Mouse (Mus musculus) heart, embryonic 12.5 days (tissue): ENCODE measurements at regions not wholly inside any gene's neighbourhood (a gene's known extent, or its start where the extent isn't known, plus 50 kb on each side); places are given as distances from the start of the nearest gene placed in this dataset.

ENCODE experiments used
- ATAC-seq: fragments of 200-750 bp; cut with Nextera tagmentation; 2 replicates; pipeline ENCODE4 v1.8.0; 2017; ENCODE audit warnings: moderate TSS enrichment, moderate library complexity; ENCODE audit not compliant: insufficient number of reproducible peaks, low FRiP score
- H3K27ac ChIP-seq: fragments of 300-500 bp; sonication (generic); 2 replicates; pipeline ENCODE4 v1.5.1; 2016; ENCODE audit warnings: mild to moderate bottlenecking, moderate library complexity; ENCODE audit not compliant: poor library complexity, severe bottlenecking
- H3K27me3 ChIP-seq: fragments of 300-500 bp; sonication (generic); replicated peaks from 2 replicates; pipeline ENCODE4 v1.6.1; 2016; ENCODE audit warnings: mild to moderate bottlenecking, moderate library complexity
- H3K36me3 ChIP-seq: fragments of 300-500 bp; sonication (generic); 2 replicates; pipeline ENCODE4 v1.6.1; 2016; ENCODE audit warnings: mild to moderate bottlenecking, moderate library complexity
- H3K4me1 ChIP-seq: fragments of 300-500 bp; sonication (generic); replicated peaks from 2 replicates; pipeline ENCODE4 v1.6.1; 2016; ENCODE audit warnings: mild to moderate bottlenecking
- H3K4me2 ChIP-seq: fragments of 300-500 bp; sonication (generic); 2 replicates; pipeline ENCODE4 v1.6.1; 2016; ENCODE audit warnings: mild to moderate bottlenecking, moderate library complexity
- H3K4me3 ChIP-seq: fragments of 300-500 bp; sonication (generic); 2 replicates; pipeline ENCODE4 v1.5.1; 2016; ENCODE audit warnings: mild to moderate bottlenecking
- H3K9ac ChIP-seq: fragments of 300-500 bp; sonication (generic); 2 replicates; pipeline ENCODE4 v1.6.1; 2016; ENCODE audit warnings: mild to moderate bottlenecking, moderate library complexity
- H3K9me3 ChIP-seq: fragments of 300-500 bp; sonication (generic); replicated peaks from 2 replicates; pipeline ENCODE4 v1.6.1; 2016; ENCODE audit warnings: mild to moderate bottlenecking, moderate library complexity
- WGBS: fragments of 180-500 bp; shearing (Covaris S2); methylation state at CpG from one replicate; pipeline ENCODE4 v1.1.7; 2016; 5-methylcytosine and 5-hydroxymethylcytosine counted together

DNA sequence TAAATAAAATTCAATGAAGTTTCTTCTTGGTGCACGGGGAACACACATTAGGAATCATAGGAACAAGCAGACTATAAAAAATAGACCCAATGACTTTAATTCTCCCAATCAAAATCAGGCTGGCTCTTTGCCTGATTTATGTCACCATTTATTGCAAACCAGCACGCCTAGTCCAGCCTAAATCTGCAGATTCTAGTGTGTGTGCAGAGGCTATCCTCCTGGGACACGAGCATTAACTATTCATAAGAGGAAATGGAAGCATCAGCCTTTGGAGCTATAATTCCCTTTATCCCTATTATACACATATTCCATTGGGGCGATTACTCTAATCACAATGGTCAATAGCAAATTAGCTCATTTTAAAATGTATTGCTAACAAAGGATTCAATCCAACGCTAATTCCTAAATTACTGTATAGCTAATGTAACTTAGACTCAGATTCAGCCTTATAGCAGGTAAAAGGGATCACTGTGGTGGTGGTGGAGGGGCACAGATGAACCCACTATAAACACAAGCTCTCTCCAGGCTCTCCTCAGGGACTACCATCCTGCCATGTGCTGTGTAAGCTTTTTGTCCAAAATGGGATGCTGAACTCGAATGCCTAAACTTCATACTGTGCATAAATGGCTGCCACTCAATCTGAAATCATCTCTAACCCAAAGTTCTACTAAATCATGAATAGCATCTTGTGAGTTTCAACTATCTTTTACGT lies 130.7 kb upstream of the Tmtc1 start:
- Histone ChIP-seq H3K27ac (no peak overlapping the region), H3K4me2 (no peak overlapping the region), H3K36me3 (no peaks in the 10 kb centered on the region), H3K4me3 (no peak overlapping the region), H3K9ac (no peak overlapping the region), H3K9me3 (no peaks in the 10 kb centered on the region), H3K4me1 (peaks cover 5% of the 10 kb centered on the region; the same call in 1 of the 2 replicates), H3K27me3 (no peaks in the 10 kb centered on the region)
- ATAC-seq: no peak
- WGBS: 82% methylated on average over 7 of the region's 7 CpGs

- H3K27ac ChIP-seq: no peak overlapping the region
- peaks cover 5% of the 10 kb centered on the region; the same call in 1 of the 2 replicates for H3K4me1 ChIP-seq
- H3K4me2 ChIP-seq: no peak overlapping the region
- no peaks in the 10 kb centered on the region for H3K9me3 ChIP-seq
- no peak overlapping the region for H3K9ac ChIP-seq
- no peaks in the 10 kb centered on the region for H3K27me3 ChIP-seq
- WGBS: 28% methylated on average over 5 of the region's 5 CpGs
- no peaks in the 10 kb centered on the region for H3K36me3 ChIP-seq
- H3K4me3 ChIP-seq: no peak overlapping the region
- ATAC-seq: no peak
Measured at GRCm38 (mm10) chr6:148572201-148572600, 128.0 kb upstream of the Tmtc1 start.

DNA sequence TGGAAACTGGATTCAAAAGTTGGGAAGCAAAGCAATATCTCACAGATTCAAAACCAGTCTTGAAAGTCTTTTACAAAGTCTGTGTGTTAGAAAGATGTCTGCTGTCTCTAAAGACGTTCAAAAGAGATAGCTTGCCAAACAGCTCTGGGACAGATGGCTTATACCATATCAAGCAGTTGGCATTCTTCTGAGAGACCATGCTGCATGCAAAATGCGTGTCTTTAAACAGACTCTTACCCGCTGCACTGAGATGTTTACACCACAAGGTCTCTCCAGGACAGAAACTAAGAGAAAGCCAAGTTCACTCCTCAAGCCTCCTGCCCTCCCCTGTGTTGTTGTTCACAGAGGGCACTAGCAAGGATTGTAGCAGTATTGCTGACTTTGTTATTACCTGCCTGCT lies 127.5 kb upstream of the Tmtc1 start:
- 66% methylated on average over 3 of the region's 3 CpGs for WGBS

DNA sequence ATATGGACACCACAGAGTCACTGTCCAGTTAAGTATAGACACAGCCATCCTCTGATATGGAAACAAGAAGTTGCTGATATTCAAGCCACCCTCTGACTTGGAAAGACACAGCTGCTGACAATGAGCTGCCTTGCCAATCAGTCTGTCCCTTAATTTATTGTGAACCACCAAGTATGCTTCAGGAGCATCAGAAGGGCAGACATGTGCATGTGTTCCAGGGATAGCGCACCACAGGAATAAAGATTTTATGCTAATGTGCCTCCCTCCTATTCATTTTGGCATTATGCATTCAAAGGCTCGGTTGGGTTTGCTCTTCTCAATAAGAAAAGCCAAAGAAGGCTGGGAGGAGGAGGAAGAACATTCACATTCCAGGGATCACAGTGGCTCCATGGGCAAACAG lies 120.0 kb upstream of the Tmtc1 start:
- Histone ChIP-seq H3K27ac (no peak overlapping the region), H3K9ac (no peak overlapping the region), H3K9me3 (no peaks in the 10 kb centered on the region), H3K4me1 (0 out of 2 replicates have a peak, but pooled peaks cover 5% of the 10 kb centered on the region), H3K4me3 (no peak overlapping the region), H3K4me2 (no peak overlapping the region), H3K36me3 (no peaks in the 10 kb centered on the region), H3K27me3 (no peaks in the 10 kb centered on the region)
- ATAC-seq: no peak
- WGBS: 78% methylated on average over 2 of the region's 2 CpGs

More for the DNA sequence above, 127.5 kb upstream of the Tmtc1 start:
- H3K27me3 ChIP-seq: no peaks in the 10 kb centered on the region
- no peaks in the 10 kb centered on the region for H3K36me3 ChIP-seq
- H3K4me3 ChIP-seq: no peak overlapping the region
- no peak overlapping the region for H3K4me2 ChIP-seq
- H3K4me1 ChIP-seq: peaks cover 5% of the 10 kb centered on the region; the same call in 1 of the 2 replicates
- no peak for ATAC-seq
- no peaks in the 10 kb centered on the region for H3K9me3 ChIP-seq
- no peak overlapping the region for H3K27ac ChIP-seq
- H3K9ac ChIP-seq: no peak overlapping the region

GRCm38 (mm10) chr6:148562206-148562708 lies 118.1 kb upstream of the Tmtc1 start:
- Histone ChIP-seq H3K36me3 (no peaks in the 10 kb centered on the region), H3K4me2 (no peak overlapping the region), H3K4me1 (0 out of 2 replicates have a peak, but pooled peaks cover 5% of the 10 kb centered on the region), H3K27ac (no peak overlapping the region), H3K9me3 (no peaks in the 10 kb centered on the region), H3K9ac (no peak overlapping the region), H3K27me3 (no peaks in the 10 kb centered on the region), H3K4me3 (no peak overlapping the region)
- 64% methylated on average over 2 of the region's 2 CpGs for WGBS
- ATAC-seq: no peak

DNA sequence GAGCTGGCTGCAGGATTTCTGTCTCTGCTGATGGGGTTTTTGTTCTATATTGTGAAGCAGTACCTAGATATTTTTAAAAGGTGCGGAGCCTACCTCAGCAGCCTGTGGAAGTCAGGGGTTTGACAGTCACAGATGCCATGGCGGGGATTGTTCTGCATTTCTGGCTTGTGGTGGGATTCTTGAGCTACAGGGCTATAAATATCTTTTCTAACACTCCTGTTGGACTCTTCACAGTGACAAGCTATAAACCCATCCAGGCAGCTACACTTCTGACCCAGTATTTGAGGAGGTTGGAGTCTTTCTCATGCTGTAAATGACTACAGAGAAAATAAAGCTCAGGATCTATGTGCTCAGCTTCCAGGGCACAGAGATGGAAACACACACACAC lies 112.3 kb upstream of the Tmtc1 start:
- WGBS: 36% methylated on average over 2 of the region's 2 CpGs
- Histone ChIP-seq H3K36me3 (no peaks in the 10 kb centered on the region), H3K4me1 (peaks cover 27% of the 10 kb centered on the region), H3K9ac (no peak overlapping the region), H3K9me3 (no peaks in the 10 kb centered on the region), H3K4me2 (0 out of 2 replicates have a peak overlapping the region, but pooled peaks have one; percentile 10), H3K4me3 (no peak overlapping the region), H3K27ac (peak overlapping the region; percentile 75), H3K27me3 (no peaks in the 10 kb centered on the region)
- no peak for ATAC-seq

GRCm38 (mm10) chr6:148555651-148556483 lies 111.7 kb upstream of the Tmtc1 start:
- H3K27me3 ChIP-seq: no peaks in the 10 kb centered on the region
- H3K36me3 ChIP-seq: no peaks in the 10 kb centered on the region
- H3K4me1 ChIP-seq: peaks cover 32% of the 10 kb centered on the region
- H3K27ac ChIP-seq: peak overlapping the region; percentile 75
- H3K9me3 ChIP-seq: no peaks in the 10 kb centered on the region
- ATAC-seq: no peak
- whole genome bisulfite sequencing: 80% methylated on average over 5 of the region's 5 CpGs
- no peak overlapping the region for H3K4me3 ChIP-seq
- 0 out of 2 replicates have a peak overlapping the region, but pooled peaks have one; percentile 10 for H3K4me2 ChIP-seq
- H3K9ac ChIP-seq: no peak overlapping the region

DNA sequence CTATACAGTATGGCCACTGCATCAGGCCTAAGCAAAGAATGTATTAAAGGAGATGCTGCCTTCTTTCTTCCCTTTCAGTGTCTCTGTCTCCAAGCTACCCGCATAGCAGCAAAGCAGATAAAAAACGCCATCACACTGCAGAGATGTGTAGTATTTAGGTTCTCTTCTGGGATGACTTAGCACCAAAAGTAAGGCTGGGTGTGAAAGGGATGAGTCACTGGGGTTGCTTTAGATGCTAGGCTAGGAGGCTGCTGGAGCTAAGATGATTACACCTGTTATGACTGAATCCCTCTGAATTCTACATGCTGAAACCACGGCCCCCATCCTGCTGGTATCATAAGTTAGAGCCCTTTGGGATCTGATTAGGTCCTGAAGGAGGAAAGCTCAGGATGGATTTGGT lies 110.3 kb upstream of the Tmtc1 start:
- no peaks in the 10 kb centered on the region for H3K36me3 ChIP-seq
- 74% methylated on average over 3 of the region's 3 CpGs for WGBS
- no peaks in the 10 kb centered on the region for H3K9me3 ChIP-seq
- H3K4me2 ChIP-seq: no peak overlapping the region
- H3K4me3 ChIP-seq: no peak overlapping the region
- no peak for ATAC-seq
- H3K9ac ChIP-seq: no peak overlapping the region
- H3K4me1 ChIP-seq: peaks cover 33% of the 10 kb centered on the region
- no peak overlapping the region for H3K27ac ChIP-seq
- no peaks in the 10 kb centered on the region for H3K27me3 ChIP-seq

- H3K9ac ChIP-seq: no peak overlapping the region
- peaks cover 37% of the 10 kb centered on the region for H3K4me1 ChIP-seq
- H3K36me3 ChIP-seq: no peaks in the 10 kb centered on the region
- H3K4me2 ChIP-seq: no peak overlapping the region
- H3K27ac ChIP-seq: no peak overlapping the region
- H3K4me3 ChIP-seq: no peak overlapping the region
- H3K27me3 ChIP-seq: no peaks in the 10 kb centered on the region
- no peaks in the 10 kb centered on the region for H3K9me3 ChIP-seq
- ATAC-seq: no peak
- WGBS: 46% methylated on average over 5 of the region's 5 CpGs
Measured at GRCm38 (mm10) chr6:148553616-148554015, 109.4 kb upstream of the Tmtc1 start.

DNA sequence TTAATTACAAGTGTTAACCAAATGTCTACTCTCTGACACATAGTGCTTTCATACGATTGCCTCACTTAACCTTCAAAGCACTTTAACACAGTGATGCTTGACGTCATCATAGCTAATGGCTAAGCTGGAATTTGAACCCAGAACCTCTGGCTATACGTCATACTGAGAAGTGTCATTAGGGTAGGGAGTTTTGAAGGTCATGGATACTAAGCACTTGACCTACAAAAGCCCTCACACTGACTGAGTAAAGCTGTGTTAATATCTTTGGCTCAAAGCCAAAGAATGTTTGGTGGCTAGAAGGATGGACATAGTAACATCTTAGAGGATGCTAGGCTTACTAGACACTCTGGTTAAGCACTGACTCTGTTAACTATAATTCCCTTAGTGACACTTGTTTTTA lies 106.9 kb upstream of the Tmtc1 start:
- no peak overlapping the region for H3K4me2 ChIP-seq
- H3K4me1 ChIP-seq: peaks cover 35% of the 10 kb centered on the region
- no peaks in the 10 kb centered on the region for H3K9me3 ChIP-seq
- no peak overlapping the region for H3K27ac ChIP-seq
- H3K27me3 ChIP-seq: no peaks in the 10 kb centered on the region
- H3K4me3 ChIP-seq: no peak overlapping the region
- no peaks in the 10 kb centered on the region for H3K36me3 ChIP-seq
- H3K9ac ChIP-seq: no peak overlapping the region
- 64% methylated on average over 3 of the region's 3 CpGs for WGBS
- no peak for ATAC-seq

- 25% methylated on average over 2 of the region's 2 CpGs for WGBS
- no peak overlapping the region for H3K9ac ChIP-seq
- no peaks in the 10 kb centered on the region for H3K27me3 ChIP-seq
- no peak overlapping the region for H3K4me3 ChIP-seq
- no peak overlapping the region for H3K4me2 ChIP-seq
- peaks cover 16% of the 10 kb centered on the region for H3K4me1 ChIP-seq
- H3K36me3 ChIP-seq: no peaks in the 10 kb centered on the region
- no peak for ATAC-seq
- no peak overlapping the region; the same call in 1 of the 2 replicates for H3K27ac ChIP-seq
- H3K9me3 ChIP-seq: no peaks in the 10 kb centered on the region
Measured at GRCm38 (mm10) chr6:148548138-148548778, 104.1 kb upstream of the Tmtc1 start.
